Mouse (Mus musculus) heart, adult 11 months (tissue): ENCODE results near the gene Magee1.
"Not testable (repeated sequence)": the region's sequence is repeated elsewhere in the genome, so short reads cannot be mapped to it uniquely, and the experiment has no call there.

Experiments
- DNase-seq: peaks from one replicate; pipeline ENCODE4 v3.0.0; 2022

Magee1 gene

GRCm38 (mm10) chrX:105120275-105121226, at the start of gene Magee1:
TSS of gene Magee1 (plus strand) at chrX:105120378.
- DNase-seq = peak; percentile 98

GRCm38 (mm10) chrX:105079151-105079550, 41.0 kb upstream of the Magee1 start:
- no peak for DNase-seq

GRCm38 (mm10) chrX:105079615-105080092, 40.5 kb upstream of the Magee1 start, which contains the start of gene Pbdc1:
TSS of gene Pbdc1 (plus strand) at chrX:105079756.
- peak; percentile 99 for DNase-seq

- DNase-seq = no peak
Observed at GRCm38 (mm10) chrX:105080096-105080495, 40.1 kb upstream of the Magee1 start.

- DNase-seq = not testable (repeated sequence)
Observed at GRCm38 (mm10) chrX:105083013-105083412, 37.2 kb upstream of the Magee1 start.

GRCm38 (mm10) chrX:105104175-105104574, 16.0 kb upstream of the Magee1 start:
- DNase-seq = no peak

- DNase-seq = no peak
Observed at GRCm38 (mm10) chrX:105114994-105115393, 5.2 kb upstream of the Magee1 start.

GRCm38 (mm10) chrX:105121227-105121865, 1.2 kb downstream of the Magee1 start:
- peak; percentile 96 for DNase-seq

GRCm38 (mm10) chrX:105124903-105125302, 4.7 kb downstream of the Magee1 start:
- DNase-seq = no peak

- DNase-seq = no peak
Observed at GRCm38 (mm10) chrX:105151872-105152461, 31.8 kb downstream of the Magee1 start.

GRCm38 (mm10) chrX:105165007-105165406, 44.8 kb downstream of the Magee1 start:
- DNase-seq = not testable (repeated sequence)

GRCm38 (mm10) chrX:105167217-105167616, 47.0 kb downstream of the Magee1 start:
- DNase-seq = no peak
